Mouse (Mus musculus) myocyte (in vitro differentiated cells): Measurements from ENCODE around the gene Nr1h4. TPM values are rescaled to one million over a fixed set of nuclear protein-coding genes. Genes with fewer than 3 reads are reported as not detected.

Experiments used
- H3K27me3 ChIP-seq: one replicate; pipeline ENCODE4 v1.6.1; 2011; ENCODE audit not compliant: control insufficient read depth, insufficient read depth, insufficient read length
- H3K36me3 ChIP-seq: one replicate; pipeline ENCODE4 v1.6.1; 2011; ENCODE audit not compliant: control insufficient read depth, insufficient read depth
- H3K4me2 ChIP-seq: one replicate; pipeline ENCODE4 v1.6.1; 2011; ENCODE audit warnings: low read depth, control low read depth
- H3K4me3 ChIP-seq: one replicate; pipeline ENCODE4 v1.5.1; 2011; ENCODE audit warnings: mild to moderate bottlenecking, control low read depth, moderate library complexity
- H3K79me2 ChIP-seq: one replicate; pipeline ENCODE4 v1.6.1; 2011; ENCODE audit not compliant: control insufficient read depth, insufficient read depth
- H3ac ChIP-seq: one replicate; pipeline ENCODE4 v1.6.1; 2011; ENCODE audit not compliant: control insufficient read depth, insufficient read length
- CEBPB ChIP-seq: IDR thresholded peaks from 2 replicates; pipeline ENCODE4 v1.6.1; 2011; ENCODE audit warnings: mild to moderate bottlenecking, moderate library complexity; ENCODE audit not compliant: poor library complexity, insufficient read depth, severe bottlenecking
- E2F4 ChIP-seq: IDR thresholded peaks from one replicate; pipeline ENCODE4 v1.6.1; 2011; ENCODE audit warnings: mild to moderate bottlenecking, control low read depth, moderate library complexity; ENCODE audit not compliant: insufficient read depth
- MAX ChIP-seq: IDR thresholded peaks from one replicate; pipeline ENCODE4 v1.6.1; 2011; ENCODE audit warnings: low read depth, mild to moderate bottlenecking, control low read depth
- MYOD1 ChIP-seq, 3 experiments: IDR thresholded peaks; one replicate each; pipeline ENCODE4 v1.6.1; 2011; ENCODE audit warnings: control low read depth in 2 of 3, low read depth in 2 of 3, mild to moderate bottlenecking in 2 of 3, moderate library complexity in 1 of 3; ENCODE audit not compliant: insufficient read length in 2 of 3, control insufficient read depth in 1 of 3
- MYOG ChIP-seq, 3 experiments: IDR thresholded peaks; one replicate each; pipeline ENCODE4 v1.6.1; 2011; ENCODE audit warnings: control low read depth in 2 of 3, low read depth in 2 of 3, mild to moderate bottlenecking in 2 of 3; ENCODE audit not compliant: insufficient read length in 2 of 3, control insufficient read depth in 1 of 3, insufficient read depth in 1 of 3
- POLR2A ChIP-seq: IDR thresholded peaks from one replicate; pipeline ENCODE4 v1.6.1; 2011; ENCODE audit warnings: low read depth, mild to moderate bottlenecking, control low read depth, moderate library complexity; ENCODE audit not compliant: insufficient read length
- POLR2AphosphoS2 ChIP-seq: IDR thresholded peaks from one replicate; pipeline ENCODE4 v1.6.1; 2011; ENCODE audit warnings: low read depth, control low read depth; ENCODE audit not compliant: insufficient read length
- REST ChIP-seq: IDR thresholded peaks from one replicate; pipeline ENCODE4 v1.6.1; 2011; ENCODE audit warnings: mild to moderate bottlenecking, control low read depth, moderate library complexity; ENCODE audit not compliant: insufficient read depth, insufficient read length
- SRF ChIP-seq: IDR thresholded peaks from one replicate; pipeline ENCODE4 v1.6.1; 2011; ENCODE audit warnings: low read depth; ENCODE audit not compliant: control insufficient read depth, insufficient read length
- TCF12 ChIP-seq: IDR thresholded peaks from one replicate; pipeline ENCODE4 v1.6.1; 2011; ENCODE audit warnings: mild to moderate bottlenecking, control low read depth; ENCODE audit not compliant: poor library complexity, insufficient read depth, severe bottlenecking
- TCF3 ChIP-seq: IDR thresholded peaks from one replicate; pipeline ENCODE4 v1.6.1; 2011; ENCODE audit warnings: low read depth, control low read depth; ENCODE audit not compliant: insufficient read length
- USF1 ChIP-seq: IDR thresholded peaks from one replicate; pipeline ENCODE4 v1.6.1; 2011; ENCODE audit warnings: low read depth, mild to moderate bottlenecking, control low read depth, moderate library complexity
- polyA plus RNA-seq: library from polyadenylated mRNA; unstranded; fragments of >200 nt; fragmentation: generic; extraction: Trizol; gene quantifications from one replicate; pipeline ENCODE4 v1.2.1, GENCODE M21; 2012; ENCODE audit warnings: missing spikeins

Nr1h4 gene
- polyA plus RNA-seq, 1 experiment = not detected

GRCm38 (mm10) chr10:89441961-89442360, 91.4 kb downstream of the Nr1h4 start:
- Histone ChIP-seq H3ac (no peak overlapping the region), H3K4me2 (no peak overlapping the region), H3K27me3 (no peaks in the 10 kb centered on the region), H3K79me2 (peaks cover 23% of the 10 kb centered on the region), H3K4me3 (peak overlapping the region; percentile 84), H3K36me3 (no peaks in the 10 kb centered on the region)
- no peak for TF ChIP-seq POLR2A

DNA sequence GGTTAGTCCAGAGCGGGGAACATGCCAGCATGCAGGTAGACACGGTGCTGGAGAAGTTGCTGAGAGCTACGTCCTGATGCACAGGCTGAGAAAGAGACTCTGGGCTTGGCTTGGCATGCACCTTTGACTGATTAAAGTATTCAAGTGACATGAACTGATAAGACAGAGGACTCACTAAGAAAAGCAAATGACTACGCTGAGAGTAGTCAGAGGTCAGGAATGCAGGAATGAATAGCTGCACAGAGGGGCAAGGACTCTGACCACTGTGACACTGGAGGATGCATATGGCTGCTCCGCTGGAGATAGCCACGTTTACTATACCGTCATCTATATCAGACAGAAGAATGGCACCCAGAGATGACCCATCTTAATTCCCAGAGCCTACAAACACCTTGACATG, 94.0 kb downstream of the Nr1h4 start:
- TF ChIP-seq CEBPB (no peak), SRF (no peak), USF1 (no peak), POLR2AphosphoS2 (no peak), MAX (no peak), MYOG (IDR thresholded peaks at IDR 0.05; ENCODE audit: control insufficient read depth in 1 of 3, insufficient read depth in 1 of 3, insufficient read length in 2 of 3, low read depth in 2 of 3) (no peak), TCF12 (no peak), TCF3 (no peak), E2F4 (no peak), MYOD1 (IDR thresholded peaks at IDR 0.05; ENCODE audit: control insufficient read depth in 1 of 3, insufficient read length in 2 of 3, low read depth in 2 of 3) (no peak), POLR2A (no peak), REST (no peak)
- Histone ChIP-seq H3K36me3 (no peaks in the 10 kb centered on the region), H3K79me2 (peaks cover 23% of the 10 kb centered on the region), H3ac (no peak overlapping the region), H3K4me2 (no peak overlapping the region), H3K4me3 (no peak overlapping the region), H3K27me3 (no peaks in the 10 kb centered on the region)

GRCm38 (mm10) chr10:89437996-89438395, 95.4 kb downstream of the Nr1h4 start:
- H3K4me3 ChIP-seq = no peak overlapping the region
- TF ChIP-seq TCF3 = no peak
- TF ChIP-seq SRF = no peak
- no peak for TF ChIP-seq USF1
- no peak overlapping the region for H3K4me2 ChIP-seq
- H3ac ChIP-seq = no peak overlapping the region
- peaks cover 23% of the 10 kb centered on the region for H3K79me2 ChIP-seq
- no peaks in the 10 kb centered on the region for H3K27me3 ChIP-seq
- no peaks in the 10 kb centered on the region for H3K36me3 ChIP-seq

DNA sequence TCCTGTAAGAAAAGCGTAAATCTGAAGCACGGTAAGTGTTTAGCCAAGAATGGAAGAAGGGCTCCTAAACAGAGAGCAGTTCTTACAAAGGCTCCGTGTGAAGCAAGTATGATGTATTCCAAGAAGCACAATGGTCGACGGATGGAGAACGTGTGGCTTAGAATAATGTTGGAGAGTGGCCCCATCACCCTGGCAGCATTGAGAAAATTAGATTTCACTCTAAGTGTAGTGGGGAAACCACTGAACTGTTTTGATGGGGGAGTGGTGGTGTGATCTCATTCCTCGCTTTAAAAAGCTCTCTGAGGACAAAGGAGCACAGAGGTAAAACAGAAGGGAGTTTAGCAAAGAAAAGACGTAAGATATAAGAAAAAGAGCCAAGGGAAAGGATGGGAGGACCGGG, 95.9 kb downstream of the Nr1h4 start:
- Histone ChIP-seq H3K4me2 (no peak overlapping the region), H3K79me2 (peaks cover 23% of the 10 kb centered on the region), H3K4me3 (no peak overlapping the region), H3K36me3 (no peaks in the 10 kb centered on the region), H3ac (no peak overlapping the region), H3K27me3 (no peaks in the 10 kb centered on the region)
- TF ChIP-seq REST (no peak), SRF (no peak), MAX (no peak), CEBPB (no peak), E2F4 (no peak), TCF3 (no peak), POLR2A (no peak), POLR2AphosphoS2 (no peak), MYOD1 (IDR thresholded peaks at IDR 0.05; ENCODE audit: control insufficient read depth in 1 of 3, insufficient read length in 2 of 3, low read depth in 2 of 3) (no peak), USF1 (no peak), MYOG (IDR thresholded peaks at IDR 0.05; ENCODE audit: control insufficient read depth in 1 of 3, insufficient read depth in 1 of 3, insufficient read length in 2 of 3, low read depth in 2 of 3) (no peak), TCF12 (no peak)

- H3K27me3 ChIP-seq = no peaks in the 10 kb centered on the region
- H3K4me2 ChIP-seq = no peak overlapping the region
- no peak overlapping the region for H3ac ChIP-seq
- H3K79me2 ChIP-seq = peaks cover 18% of the 10 kb centered on the region
- no peaks in the 10 kb centered on the region for H3K36me3 ChIP-seq
- no peak for TF ChIP-seq E2F4
- no peak for TF ChIP-seq POLR2AphosphoS2
- no peak for TF ChIP-seq MAX
- H3K4me3 ChIP-seq = no peak overlapping the region
Measured at GRCm38 (mm10) chr10:89435920-89436319, 97.5 kb downstream of the Nr1h4 start.

DNA sequence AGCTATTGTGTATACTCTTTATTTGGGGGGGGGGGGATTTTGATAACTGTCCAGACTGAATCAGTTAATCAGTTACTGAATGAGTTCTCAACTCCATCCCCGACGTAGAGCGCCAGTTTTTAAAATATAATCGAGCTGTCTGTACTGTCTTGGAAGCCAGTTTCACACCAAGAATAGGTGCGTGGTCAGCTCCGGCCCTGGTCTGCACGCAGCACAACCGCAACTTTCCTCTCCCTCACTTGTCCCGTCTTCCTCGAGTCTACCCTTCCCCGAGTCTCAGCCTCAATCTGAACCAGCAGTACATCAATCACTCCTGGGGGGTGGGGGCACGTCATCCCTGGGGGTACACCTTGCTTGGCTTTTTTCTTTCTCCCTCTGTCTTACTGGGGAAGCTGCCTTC, 98.0 kb downstream of the Nr1h4 start:
- Histone ChIP-seq H3K27me3 (no peaks in the 10 kb centered on the region), H3ac (no peak overlapping the region), H3K4me3 (no peak overlapping the region), H3K4me2 (no peak overlapping the region), H3K36me3 (peaks cover 2% of the 10 kb centered on the region), H3K79me2 (peaks cover 13% of the 10 kb centered on the region)
- TF ChIP-seq MAX (no peak), REST (no peak), TCF12 (no peak), TCF3 (no peak), CEBPB (no peak), MYOD1 (IDR thresholded peaks at IDR 0.05; ENCODE audit: control insufficient read depth in 1 of 3, insufficient read length in 2 of 3, low read depth in 2 of 3) (no peak), POLR2A (no peak), E2F4 (no peak), MYOG (IDR thresholded peaks at IDR 0.05; ENCODE audit: control insufficient read depth in 1 of 3, insufficient read depth in 1 of 3, insufficient read length in 2 of 3, low read depth in 2 of 3) (no peak), USF1 (no peak), SRF (no peak), POLR2AphosphoS2 (no peak)
